Mouse (Mus musculus): ENCODE measurements around the gene Vgf.
A peak's percentile ranks its signal among the peaks of the same experiment; 100 is the strongest.

Vgf gene

DNA sequence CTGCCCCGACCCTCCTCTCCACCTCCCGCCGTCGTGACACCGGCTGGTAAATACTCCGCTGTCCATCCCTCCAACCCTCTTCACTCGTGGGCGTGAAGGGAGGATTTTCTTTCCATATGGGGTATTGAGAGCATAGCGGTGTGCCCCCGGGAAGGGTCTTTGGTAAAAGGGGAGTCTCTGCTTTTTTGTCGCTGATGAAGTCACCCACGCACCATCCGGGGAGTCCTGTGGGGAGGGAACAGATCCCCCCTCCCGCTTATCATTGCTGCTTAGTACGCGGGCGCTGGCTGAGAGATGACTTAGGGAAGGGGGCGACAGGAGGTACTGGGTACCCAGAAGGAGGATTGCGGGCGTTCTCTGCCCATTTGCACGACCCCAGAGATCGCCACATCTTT is 4.2 kb downstream of the Vgf start:
- no peak for DNase-seq (ENCODE audit: low spot score in 2 of 2)

DNA sequence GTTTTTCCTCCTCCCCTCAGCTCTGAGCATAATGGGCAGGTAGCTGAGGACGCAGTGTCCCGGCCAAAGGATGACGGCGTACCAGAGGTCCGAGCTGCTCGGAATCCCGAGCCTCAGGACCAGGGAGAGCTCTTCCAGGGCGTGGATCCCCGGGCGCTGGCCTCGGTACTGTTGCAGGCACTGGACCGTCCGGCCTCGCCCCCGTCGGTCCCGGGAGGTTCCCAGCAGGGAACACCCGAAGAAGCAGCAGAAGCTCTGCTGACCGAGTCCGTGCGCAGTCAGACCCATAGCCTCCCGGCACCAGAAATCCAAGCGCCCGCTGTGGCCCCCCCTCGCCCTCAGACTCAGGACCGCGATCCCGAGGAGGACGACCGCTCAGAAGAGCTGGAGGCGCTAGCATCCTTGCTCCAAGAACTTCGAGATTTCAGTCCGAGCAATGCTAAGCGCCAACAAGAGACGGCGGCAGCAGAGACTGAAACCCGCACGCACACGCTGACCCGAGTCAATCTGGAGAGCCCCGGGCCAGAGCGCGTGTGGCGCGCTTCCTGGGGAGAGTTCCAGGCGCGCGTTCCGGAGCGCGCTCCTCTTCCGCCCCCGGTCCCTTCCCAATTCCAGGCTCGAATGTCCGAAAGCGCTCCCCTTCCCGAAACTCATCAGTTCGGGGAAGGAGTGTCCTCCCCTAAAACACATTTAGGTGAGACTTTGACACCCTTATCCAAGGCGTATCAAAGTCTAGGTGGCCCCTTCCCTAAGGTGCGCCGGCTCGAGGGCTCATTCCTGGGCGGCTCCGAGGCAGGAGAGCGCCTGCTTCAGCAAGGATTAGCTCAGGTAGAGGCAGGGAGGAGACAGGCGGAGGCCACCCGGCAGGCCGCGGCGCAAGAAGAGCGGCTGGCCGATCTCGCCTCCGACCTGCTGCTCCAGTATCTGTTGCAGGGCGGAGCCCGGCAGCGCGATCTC is 5.2 kb downstream of the Vgf start:
- no peak for DNase-seq (ENCODE audit: low spot score in 2 of 2)

DNA sequence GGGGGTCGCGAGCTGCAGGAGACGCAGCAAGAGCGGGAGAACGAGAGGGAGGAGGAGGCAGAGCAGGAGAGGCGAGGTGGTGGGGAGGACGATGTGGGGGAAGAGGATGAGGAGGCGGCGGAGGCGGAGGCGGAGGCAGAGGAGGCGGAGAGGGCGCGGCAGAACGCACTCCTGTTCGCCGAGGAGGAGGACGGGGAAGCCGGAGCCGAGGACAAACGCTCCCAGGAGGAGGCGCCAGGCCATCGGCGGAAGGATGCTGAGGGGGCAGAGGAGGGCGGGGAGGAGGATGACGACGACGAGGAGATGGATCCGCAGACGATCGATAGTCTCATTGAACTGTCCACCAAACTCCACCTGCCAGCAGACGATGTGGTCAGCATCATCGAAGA is 5.8 kb downstream of the Vgf start:
- peak in 1 of 2 experiments; percentile 28 for DNase-seq (ENCODE audit: low spot score in 2 of 2)

DNA sequence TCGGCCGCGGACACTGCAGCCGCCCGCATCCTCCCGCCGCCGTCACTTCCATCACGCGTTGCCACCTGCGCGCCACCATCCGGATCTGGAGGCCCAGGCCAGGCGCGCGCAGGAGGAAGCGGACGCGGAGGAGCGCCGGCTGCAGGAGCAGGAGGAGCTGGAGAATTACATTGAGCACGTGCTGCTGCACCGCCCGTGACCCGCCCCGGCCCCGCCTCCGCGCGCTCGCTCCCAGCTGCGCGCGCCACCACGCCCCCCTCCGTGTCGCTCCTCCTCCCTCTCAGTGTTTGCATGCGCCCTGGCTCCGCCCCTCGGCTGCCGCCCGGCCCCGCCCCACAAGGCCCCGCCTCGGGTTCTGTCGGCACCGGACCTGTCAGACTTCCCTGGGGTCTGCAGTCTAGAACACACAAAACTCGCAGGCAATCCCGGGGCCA is 6.5 kb downstream of the Vgf start:
- peak; percentile 83 to 90 for DNase-seq (ENCODE audit: low spot score in 2 of 2)

DNA sequence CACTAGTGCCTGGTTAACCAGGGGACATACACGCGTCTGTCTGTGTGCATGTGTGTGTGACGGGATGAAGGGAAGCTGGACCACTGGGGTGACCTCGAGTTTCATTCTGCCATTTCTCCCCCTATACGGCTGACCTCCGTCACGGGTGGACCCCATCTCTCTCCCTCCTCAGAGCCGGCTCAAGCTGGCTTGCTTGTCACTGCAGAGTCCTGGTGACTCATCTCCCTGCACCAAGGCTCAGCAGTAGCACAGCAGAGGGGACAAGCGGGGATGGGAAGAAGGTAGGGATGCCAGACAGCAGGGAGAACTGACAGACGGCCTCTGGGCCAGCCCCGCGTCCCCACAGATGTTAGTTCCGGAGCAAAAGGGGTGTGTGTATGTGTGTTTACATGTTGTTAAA is 10.0 kb downstream of the Vgf start:
- no peak for DNase-seq (ENCODE audit: low spot score in 2 of 2)

DNA sequence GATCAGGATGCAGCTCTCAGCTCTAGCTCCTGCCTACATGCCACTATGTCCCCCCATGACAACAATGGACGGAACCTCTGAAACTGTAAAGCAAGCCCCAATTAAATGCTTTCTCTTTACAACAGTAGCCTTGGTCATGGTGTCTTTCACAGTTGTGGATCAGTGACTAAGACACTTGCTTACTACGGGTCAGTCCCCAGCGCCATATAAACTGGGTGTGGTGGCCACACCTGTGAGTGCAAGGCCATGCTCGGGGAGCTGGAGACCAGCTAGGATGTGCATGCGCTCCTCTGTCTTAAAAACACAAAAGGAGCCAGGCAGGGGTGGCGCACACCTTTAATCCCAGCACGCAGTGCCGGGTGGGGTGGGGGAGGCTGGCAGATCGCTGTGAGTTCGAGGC is 13.3 kb downstream of the Vgf start:
- DNase-seq (ENCODE audit: low spot score in 2 of 2), result no peak

DNA sequence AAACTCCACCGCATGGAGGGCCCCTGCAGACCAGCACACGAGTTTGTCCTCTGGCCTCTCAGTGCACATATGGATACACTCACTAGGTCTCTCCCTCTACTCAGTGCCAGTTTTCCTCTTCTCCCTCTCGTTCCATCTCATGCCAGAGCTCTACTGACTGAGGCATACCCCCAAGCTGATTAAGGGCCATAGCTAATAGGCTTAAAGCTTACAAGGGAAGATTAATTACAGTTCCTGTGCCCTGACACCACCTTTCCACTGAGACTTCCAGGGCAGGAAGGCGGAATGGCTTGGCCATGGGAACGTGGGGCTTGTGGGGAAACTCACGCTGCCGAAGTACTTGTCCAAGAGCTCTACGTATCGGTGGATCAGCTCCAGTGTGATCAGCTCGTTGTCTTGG is 15.2 kb downstream of the Vgf start:
- no peak for DNase-seq (ENCODE audit: low spot score in 2 of 2)

DNA sequence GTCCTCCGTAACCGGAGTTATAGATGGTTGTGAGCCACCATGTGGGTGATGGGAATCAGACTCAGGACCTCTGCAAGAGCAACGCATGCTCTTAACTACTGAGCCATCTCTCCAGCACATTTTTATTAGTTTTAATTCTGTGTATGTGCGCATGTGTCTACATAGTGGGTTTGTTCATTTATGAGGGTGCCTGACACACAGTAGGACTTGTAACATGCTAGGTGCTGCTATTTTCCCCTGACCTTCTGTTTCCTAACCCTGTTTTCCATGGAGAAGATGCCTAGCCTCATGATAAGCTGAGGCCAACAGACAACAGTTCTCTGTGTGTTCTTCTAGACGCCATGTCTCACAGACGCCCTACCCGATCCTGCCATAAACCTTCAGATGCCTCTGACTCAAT is 17.8 kb downstream of the Vgf start:
- DNase-seq (ENCODE audit: low spot score in 2 of 2), result no peak

DNA sequence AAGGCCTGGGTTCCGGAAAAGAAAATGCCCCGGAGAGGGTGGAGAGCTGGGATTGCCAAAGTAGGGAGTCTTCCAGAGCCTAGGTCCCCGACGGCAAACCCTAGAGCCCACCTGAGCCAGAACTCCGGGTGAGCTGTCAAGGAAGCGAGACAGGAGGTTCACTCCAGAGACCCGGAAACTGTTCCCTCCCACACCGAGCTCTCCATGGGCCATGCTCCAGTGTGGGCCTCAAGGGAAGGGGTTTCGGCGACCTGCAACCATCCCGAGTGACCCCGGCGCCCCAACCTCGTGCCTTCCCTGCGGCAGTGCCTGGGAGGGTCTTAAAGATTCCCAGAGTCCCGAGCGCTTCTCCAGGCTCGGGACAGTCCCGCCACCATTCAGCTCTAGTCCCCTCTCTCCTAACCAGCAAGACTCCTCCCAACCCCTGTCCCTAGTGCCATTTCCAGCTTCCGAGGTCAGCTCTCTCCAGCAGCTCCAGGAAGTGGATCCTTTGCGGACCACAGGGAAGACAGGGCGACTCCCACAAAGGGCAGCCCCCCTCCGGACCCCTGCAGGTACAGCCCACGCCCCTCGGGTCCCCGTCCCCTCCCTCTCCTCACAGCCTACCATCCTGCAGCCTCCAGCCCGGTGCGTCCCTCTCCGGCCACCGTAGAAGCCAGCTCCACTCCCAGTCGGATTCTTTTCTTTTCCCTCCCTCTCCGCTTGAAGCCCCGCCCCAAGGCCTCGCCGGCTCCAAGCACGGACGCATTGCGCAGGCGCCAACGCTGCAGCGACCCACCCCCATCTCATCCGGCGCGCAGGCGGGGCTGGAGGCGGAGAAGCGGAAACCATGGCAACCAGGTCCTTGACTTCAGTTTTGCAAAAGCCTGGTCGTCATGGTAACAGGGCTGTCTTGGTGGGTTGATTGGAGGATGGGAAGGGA is 19.5 kb downstream of the Vgf start, which contains the start of gene Ap1s1:
Gene Ap1s1, minus strand, starts transcription at position 734 of the 922 bp plus-strand sequence.
- DNase-seq (ENCODE audit: low spot score in 2 of 2), result peak; percentile 98 to 99

DNA sequence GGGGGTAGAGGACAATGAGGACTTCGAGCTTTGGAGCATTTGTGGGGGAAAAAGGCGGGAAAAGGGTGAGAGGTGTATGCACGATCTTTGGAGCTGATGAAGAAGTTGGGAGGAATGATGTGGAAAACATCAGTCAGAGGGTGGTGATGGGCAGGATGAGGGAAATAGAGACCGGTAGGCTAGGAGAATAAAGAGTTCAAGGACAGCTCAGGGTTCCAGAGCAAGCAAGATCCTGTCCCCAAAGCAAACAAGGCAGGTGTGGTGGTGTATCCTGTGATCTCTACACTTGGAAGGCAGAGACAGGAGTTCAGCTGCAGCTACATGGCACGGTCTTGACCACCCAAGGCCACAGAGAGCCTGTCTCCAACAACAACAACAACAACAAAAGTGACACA is 20.1 kb downstream of the Vgf start:
- DNase-seq (ENCODE audit: low spot score in 2 of 2), result no peak

DNA sequence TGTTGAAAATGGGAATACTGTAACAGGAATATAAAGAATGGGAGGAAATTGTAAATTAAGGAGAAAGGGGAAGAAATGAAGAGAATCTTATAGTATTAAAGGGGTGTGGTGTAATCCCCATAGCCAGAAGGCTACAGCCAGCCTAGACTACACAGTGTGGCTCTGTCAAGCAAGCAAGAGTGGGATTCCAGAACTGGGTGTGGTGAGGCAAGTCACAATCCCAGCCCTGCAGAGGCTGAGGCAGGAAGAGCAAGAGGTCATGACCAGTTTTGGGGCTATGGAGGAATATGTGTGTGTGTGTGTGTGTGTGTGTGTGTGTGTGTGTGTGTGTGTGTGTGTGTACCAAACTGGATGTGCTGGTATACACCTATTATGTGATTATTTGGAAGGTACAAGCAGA is 20.8 kb downstream of the Vgf start:
- no peak for DNase-seq (ENCODE audit: low spot score in 2 of 2)

DNA sequence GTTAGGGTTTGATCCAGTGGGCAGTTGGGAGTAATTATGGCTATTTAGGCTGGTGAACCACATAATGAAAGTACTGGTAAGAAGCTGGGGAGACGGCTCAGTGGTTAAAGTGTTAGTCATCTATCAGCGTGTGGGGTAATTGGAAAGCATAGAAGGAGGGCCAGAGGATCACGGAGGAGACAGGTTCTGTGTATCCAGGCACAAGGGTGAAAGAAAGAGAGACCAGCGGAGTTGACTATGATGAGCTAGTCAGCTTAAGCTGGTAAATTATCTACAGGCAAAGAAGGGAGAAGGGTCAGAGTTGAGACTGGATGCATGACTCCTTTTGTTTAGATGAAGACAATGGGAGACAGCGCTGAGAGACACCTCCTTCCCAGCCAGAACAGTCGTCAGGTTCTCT is 24.9 kb downstream of the Vgf start:
- no peak for DNase-seq (ENCODE audit: low spot score in 2 of 2)

DNA sequence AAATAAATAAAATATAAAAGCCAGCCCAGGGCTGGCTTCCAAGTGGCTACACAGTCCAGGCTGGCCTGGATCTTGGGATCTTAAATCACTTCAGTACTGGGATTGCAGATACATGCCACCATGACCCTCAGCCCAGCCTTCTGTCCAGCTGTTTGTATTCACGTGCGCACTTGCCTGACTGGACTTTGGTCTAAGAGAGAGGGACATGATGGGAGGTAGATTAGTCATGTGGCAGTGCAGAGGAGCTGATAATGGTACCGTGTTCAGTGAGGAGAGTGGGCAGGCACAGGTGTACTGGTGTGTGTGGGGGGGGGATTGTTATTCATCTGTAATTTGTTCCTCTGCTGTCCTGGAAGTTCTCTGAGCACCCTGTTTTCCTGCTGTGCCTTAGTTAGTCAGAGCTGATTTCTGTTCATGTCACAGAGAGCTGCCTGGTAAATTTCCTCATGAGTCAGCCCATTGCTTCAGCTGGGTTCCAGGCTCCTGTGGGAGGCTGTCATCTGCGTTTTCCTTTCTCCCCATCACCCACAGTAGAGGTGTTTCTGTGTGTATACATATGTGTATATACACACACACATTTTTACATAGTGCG is 25.8 kb downstream of the Vgf start:
- no peak for DNase-seq (ENCODE audit: low spot score in 2 of 2)

DNA sequence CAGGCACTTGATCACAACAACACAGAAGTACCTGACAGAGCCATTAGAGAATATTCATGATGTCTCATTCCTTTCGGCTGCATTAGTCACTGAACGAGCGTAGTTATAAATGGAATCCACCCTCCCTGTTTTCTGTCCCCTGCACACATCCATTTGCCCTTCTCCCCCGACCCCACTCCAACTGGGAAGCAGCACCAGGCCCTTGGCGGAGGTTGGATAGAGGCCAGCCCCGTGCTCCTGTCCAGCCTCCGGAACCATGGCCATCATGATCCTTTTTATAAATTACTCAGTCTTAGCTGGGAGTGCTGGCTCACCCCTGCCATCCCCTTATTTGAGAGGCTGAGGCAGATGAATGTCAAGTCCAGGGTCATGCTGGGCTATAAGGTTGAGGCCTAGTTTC is 28.1 kb downstream of the Vgf start:
- no peak for DNase-seq (ENCODE audit: low spot score in 2 of 2)

DNA sequence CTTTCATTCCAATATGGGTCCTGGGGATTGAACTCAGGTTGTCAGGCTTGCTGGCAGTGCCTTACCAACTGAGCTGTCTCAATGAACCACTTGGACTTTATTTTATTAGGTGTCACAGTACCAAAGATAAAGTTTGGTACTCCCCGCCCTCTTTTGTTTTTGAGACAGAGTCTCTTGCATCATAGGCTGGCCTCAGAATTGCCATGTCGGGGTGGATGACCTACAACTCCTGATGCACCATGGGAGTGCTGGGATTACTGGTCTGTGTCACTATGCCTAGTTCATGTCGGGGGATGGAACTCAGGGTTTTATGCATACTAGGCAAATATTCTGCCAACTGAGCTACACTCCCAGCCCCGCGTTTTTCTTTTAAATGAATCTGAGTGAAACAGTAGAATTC is 28.7 kb downstream of the Vgf start:
- no peak for DNase-seq (ENCODE audit: low spot score in 2 of 2)

DNA sequence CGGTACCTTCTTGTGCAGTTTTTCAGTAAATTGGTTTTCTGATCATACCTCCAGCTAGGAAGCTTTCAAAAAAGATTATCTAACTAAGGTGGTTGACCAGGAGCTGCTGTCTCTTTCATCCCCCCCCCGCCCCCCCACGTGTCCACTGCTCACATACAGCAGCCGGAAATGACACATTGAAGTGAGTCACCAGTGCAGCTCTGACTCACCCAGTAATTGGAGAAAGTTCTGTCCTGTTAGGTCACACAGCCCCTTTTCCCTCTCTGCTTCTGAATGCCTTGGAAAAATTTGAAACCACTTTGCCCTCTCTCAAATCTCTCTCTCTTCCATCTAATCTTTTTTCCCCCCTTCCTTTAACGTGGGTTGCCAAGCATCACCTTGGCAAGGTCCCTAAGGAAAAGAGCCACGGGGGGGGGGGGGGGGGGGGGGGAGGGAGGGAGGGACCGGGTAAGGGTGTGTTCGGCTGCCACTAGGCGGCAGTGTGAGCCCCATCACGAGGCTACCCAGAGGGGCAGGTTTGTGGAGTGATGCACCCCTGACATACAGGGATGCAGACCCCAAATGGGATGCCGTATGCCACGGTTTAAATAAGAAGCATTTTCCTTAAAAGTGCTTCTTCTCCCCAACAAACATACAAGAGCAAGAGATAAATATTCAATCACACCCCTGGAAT is 35.8 kb downstream of the Vgf start:
- DNase-seq (ENCODE audit: low spot score in 2 of 2), result peak in 1 of 2 experiments; percentile 56

DNA sequence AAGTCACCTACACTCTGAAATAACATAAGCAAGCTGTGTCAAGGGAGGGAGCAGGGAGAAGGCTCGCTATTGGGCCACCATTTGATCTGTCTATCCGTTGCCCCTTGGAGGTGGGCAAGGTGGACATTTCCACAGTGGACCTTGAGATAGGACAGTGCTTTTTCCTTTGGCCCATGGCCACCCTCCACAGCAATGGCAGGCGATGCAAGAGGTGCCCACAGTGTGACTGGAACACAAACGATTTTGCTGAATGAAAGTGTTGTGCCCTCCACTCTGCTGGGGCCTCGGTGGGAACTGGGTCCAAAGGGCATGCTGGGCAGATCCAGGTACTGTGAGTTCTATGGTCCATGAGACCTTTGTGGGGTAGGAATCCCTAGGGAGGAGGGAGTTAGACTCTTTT is 36.4 kb downstream of the Vgf start:
- DNase-seq (ENCODE audit: low spot score in 2 of 2), result no peak

DNA sequence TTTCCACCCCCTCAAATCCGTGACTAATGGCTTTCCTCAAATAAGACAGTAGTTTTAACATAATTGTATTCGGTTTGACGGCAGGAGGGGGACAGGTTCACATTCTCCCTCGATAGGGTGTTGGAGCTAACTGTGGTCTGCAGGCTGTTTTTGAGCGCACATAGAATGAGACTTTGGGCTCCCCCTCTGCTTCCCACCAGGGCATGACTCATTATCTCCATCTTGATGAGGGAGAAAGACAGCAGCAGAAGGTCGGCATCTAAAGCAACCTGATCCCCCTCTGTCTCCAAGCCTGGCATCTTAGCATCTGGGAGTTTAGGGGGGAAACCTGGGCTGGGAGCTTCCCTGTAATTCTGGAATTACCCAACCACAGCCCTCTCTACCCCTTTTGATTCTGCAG is 39.3 kb downstream of the Vgf start:
- DNase-seq (ENCODE audit: low spot score in 2 of 2), result no peak

DNA sequence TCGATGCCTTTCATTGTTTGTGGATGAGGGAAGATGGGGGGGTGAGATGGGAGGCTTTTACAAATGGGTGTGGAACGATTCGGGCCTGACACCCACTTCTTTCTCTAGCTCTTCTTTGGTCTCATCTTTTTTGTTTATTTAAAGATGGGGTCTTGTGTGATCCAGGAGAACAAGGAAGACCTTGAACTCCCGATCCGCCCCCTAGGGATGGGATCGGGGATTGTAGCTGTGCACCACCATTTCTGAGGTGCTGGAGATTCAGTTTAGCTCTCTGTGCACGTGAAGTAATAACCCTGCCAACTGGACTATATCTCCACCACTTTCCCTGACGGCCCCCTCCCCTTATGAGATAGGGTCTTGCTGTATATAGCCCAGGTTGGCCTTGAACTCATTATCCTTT is 39.7 kb downstream of the Vgf start:
- DNase-seq (ENCODE audit: low spot score in 2 of 2), result no peak

DNA sequence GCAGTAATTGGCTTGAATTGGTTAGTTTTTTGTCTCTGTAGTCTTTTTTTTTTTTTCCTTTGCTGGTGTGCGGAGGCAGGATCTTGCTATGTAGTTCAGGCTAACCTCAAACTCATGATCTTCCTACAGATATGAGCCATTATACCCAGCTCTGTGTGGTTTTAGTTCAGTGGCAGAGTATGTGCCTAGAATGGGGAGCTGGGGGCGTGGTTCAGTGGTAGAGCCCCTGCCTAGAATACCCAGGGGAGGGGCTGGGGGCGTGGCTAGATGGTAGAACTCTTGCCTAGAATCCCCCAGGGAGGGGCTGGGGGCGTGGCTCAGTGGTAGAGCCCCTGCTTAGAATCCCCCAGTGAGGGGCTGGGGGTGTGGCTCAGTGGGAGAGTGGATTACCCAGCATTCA is 42.5 kb downstream of the Vgf start:
- no peak for DNase-seq (ENCODE audit: low spot score in 2 of 2)

DNA sequence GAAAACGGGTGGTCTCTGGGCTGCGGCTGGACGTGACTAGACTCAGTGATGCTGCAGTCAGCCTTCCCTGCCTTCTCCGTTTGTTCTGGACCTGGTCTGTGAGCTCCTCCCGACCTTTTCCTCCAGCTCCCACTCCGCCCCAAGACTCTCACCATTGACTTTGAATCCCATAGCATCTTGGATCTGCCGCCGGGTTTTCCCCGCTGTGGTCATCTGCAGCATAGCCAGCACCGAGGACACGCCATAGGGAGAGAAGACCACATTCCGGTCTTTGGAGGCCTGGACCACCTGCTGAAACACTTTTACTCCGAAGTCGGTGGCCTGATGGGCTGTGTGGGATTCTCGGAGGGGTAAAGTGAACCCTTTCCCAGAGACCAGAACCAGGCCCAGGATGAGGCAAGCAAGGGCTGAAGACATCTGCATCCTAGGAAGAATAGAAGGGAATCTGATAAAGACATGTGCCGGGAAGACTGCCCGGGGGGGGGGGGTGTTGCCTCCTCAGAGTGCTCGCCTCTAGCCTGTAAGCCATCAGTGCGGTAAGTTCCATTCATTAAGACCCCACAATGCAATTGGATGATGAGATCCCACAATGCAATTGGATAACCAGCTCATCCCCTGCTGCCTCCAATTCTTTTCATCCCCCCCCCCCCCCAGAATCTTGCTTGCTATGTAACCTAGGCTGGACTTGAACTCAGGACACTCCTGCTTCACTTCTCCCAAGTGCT is 44.9 kb downstream of the Vgf start:
- no peak for DNase-seq (ENCODE audit: low spot score in 2 of 2)

Measured in thymus, postnatal 10 days (tissue).